Mouse (Mus musculus): ENCODE data around the gene Olfr31.

The Olfr31 gene

DNA sequence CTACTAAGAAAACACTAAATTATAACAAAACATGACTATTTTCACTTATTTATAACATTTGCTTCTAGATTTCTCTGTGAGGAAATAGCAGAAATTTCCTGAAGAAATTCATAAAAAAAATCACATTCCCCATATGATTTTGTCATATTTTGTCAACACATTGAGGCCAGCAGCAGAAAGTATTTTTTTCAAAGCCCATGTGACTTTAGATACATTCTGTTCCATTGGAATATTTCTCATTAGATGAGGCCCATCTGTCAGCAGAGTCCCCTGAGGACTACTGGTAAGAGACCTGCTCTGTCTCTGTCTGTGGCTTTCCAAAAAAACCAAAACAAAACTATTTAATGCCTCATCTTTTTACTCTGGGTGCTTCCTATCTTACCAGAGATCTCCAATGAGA lies at the start of gene Olfr31:
TSS of gene Olfr31 (plus strand) at position 301 of the 400 bp plus-strand sequence.
- DNase-seq (ENCODE audit: low read depth), result no peak

DNA sequence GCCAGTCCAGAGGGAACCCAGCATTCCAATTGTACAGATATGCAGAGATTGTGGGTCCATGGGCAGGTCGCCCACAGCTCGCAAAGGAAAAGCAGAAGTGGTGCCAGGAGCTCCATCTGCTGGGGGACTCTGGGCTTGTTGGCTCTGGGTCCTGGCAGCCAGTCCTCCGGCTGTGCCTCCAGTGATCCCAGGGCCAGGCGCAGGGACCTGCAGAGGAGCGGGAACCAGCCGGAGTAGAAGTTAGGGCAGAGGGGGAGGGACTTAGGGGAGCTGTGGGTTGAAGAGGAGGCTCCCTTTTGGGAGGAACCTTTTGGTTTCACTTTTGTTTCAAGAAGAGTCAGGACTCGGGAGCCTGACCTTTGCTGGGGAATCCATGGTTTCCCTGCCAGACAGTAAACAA lies 28.2 kb upstream of the Olfr31 start:
- peak; percentile 62 for DNase-seq (ENCODE audit: low read depth)

DNA sequence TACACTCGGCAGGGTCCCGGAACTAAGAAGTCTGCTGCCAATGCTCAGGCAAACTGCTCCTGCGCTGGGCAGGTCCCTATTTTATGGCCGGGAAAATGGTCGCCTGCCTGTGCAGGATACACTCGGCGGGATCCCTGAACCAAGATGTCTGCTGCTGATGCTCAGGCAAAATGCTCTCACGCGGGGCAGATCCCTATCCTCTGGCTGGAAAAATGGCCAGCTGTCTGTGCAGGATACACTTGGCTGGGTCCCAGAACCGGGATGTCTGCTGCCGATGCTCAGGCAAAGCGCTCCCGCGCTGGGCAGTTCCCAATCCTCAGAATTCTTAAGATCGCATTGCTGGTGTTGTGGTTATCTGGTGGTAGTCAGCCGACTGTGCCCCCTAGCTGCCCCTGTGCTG lies 13.7 kb upstream of the Olfr31 start:
- DNase-seq (ENCODE audit: low read depth), result no peak

DNA sequence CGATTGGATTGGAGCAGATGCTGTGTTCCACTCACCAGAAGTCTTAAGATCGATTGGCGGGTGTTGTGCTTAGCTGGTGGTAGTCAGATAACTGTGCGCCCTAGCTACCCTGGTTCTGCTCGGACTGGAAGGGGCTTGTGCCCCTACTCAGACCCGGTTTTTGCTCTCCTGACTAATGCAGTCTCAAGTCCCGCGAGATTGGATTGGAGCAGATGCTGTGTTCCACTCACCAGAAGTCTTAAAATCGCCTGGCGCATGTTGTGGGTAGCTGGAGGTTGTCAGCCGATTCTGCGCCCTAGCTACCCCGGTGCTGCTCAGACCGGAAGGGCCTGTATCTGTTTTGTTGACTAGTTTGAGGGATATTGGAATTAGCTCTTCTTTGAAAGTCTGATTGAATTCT lies 13.2 kb upstream of the Olfr31 start:
- no peak for DNase-seq (ENCODE audit: low read depth)

DNA sequence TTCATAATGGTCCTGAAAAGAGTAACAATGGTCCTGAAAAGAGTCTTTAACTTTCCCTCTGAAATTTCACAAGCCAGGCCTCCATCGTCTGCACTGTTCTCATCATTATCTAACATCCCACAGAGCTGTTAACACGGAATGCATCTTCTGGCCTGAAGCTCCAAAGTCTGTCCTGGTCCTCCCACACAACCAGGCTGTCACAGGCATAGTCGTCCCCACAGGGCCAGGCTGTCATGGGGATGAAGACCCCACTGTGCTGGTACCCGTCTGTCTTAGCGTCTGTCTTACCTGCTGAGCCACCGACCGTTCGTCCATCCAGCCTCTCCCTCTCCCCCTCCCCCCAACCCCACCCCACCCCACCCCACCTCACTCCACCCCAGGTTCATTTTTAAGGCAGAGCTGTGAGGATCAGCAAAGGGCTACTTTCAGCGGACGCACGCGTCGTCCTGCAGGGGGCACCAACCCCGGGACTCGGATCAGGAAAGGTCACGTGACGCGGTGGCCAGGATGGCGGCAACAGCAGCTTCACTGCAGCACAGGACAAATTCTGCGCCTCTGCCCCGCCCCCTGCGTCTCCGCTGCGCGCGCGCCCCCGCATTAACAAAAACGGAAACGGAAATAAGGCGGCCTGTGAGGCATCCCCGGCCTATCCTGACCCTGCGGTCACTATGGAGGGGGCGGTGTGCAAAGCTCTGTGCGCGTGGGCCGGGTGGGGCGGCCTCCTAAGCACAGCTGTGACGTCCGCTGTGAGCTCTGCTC lies 22.7 kb downstream of the Olfr31 start:
- peak; percentile 97 for DNase-seq (ENCODE audit: low read depth)

DNA sequence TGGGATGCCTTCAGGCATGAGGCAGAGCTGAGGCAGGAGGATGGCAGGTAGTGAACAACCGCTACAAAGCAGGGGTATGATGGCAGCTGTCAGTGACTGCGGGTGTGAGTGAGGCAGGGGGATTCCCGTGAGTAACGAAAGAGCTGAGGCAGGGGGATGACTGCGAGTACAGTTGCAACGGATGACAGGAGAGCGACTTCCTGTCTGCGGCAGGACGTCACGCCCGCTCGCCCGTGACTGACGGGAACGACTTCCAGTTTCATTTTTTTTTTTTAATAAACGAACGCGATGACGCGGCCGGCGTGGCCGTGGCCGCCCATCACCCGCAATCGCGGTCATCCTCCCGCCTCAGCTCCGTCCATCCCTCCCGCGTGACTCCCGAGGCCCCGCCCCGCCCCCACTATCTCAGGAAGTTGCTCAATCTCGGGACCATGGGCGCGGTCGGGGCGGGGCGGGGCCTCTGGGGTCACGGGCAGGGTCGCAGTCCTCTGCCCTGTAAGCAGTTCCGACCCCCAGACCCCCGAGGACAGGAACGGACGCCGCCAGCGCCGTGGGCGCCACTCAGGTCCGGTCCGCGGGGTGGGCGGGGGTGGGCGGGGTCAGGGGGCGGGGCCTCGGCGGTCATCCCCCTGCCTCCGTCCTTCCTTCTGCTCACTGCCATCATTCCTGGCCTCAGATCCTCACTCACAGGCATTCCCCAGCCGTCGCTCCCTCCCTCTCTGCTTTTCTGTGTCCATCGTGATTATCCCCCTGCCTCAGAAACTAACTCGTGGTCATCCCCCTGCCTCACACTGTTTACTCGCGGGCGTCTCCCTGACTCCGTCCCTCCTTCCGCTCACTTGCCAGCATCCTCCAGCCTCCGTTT lies 23.6 kb downstream of the Olfr31 start, which contains the start of gene Il3ra:
TSS of gene Il3ra (plus strand) at position 328 of the 865 bp plus-strand sequence.
- peak; percentile 92 for DNase-seq (ENCODE audit: low read depth)

DNA sequence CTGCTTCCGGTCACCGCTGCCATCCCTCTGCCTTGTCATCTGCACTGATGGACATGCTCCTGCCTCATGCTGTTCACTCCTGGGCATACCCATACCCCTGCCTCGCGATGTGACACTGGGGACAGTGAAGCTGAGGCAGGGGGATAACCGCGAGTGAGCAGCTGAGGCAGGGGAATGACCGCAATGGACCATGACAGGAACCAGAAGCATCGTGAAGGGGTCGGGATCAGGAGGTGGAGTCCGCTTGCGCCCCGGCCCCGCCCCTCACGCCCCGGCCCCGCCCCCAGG lies 24.1 kb downstream of the Olfr31 start:
- no peak for DNase-seq (ENCODE audit: low read depth)

DNA sequence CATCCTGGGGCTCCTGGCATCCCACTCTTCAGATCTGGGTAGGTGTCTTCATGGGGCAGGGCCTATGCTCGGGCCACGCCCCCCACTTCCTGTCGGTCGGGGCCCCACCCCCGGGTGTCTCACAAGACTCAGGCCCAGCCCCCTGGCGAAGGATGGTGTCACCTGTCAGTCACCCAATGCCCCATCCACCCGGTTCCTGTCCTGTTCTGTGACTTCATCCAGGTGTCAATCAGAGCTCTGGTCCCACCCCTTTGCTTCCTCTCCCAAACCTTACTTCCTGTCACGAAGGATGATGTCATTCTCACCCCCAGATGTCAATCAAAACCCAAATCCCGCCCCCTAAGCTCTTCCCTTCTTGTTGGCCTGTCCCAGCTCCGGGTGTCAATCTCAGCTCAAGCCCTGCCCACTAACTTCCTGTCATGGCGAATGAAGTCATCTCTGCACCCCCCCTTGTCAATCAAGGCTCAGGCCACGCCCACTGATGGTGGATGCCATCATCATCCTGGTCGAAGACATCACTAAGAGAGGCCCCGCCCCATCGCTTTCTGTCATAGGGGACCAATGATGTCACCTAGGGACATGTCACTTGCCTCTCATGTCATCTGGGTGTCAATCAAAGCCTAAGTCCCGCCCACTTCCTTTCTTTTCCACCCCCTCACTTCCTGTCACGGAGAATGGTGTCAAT lies 24.7 kb downstream of the Olfr31 start:
- DNase-seq (ENCODE audit: low read depth), result peak; percentile 85

DNA sequence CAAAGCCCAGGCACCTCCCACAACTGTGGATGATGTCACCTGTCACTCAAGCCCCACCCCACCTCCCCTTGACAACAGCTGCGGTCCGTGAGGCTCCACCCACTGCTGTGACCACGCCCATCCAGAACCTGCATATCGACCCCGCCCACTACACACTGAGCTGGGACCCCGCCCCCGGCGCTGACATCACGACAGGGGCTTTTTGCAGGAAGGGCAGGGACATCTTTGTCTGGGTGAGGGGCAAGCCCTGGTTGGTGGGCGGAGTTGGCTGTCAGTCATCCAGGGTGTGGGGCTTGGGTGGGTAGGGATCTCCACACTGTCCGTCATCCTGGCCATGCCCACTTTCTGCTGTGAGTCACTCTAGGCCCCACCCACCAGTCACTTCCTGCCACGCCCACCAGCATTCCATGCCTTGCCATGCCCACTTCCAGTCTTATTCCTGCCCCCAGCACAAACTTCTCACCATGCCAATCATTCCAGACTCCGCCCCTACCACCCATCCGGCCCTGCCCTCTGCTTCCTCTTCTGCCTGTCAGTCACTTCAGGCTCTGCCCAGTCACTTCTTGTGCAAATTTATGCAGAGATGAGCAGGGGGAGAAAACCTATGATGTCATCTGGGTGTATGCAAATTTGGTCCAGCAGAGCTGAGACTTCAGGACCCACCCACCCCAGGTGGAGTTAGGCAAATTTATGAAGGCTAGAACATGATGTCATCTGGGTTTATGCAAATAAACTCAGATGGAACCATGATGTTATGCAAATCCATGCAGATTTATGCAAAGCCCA lies 25.4 kb downstream of the Olfr31 start:
- DNase-seq (ENCODE audit: low read depth), result peak; percentile 78

DNA sequence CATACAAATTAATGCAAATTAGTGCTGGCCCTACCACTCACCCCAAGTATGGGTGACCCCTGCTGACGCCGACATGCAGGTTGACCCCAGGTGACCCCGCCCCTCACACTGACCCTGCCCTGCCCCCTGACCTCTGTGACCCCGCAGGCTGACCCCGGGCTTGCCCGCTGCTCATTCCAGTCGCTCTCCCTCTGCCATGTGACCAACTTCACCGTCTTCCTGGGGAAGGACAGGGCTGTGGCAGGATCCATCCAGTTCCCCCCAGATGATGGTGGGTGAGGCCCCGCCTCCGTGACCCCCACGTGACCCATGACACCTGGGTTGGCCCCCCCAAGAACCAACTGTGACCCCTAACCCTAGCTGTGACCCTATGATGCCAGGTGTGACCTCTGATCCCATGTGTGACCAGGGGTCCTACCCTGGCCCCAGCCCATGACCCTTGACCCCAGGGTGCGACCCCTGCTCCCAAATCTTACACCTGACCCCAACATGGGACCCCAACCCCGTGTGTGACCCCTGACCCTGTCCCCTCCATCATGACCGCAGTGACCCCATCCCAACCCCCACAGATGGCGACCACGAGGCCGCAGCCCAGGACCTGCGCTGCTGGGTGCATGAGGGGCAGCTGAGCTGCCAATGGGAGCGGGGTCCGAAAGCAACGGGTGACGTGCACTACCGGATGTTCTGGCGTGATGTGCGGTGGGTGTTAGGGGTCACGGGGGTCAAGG lies 26.2 kb downstream of the Olfr31 start:
- peak; percentile 32 for DNase-seq (ENCODE audit: low read depth)

DNA sequence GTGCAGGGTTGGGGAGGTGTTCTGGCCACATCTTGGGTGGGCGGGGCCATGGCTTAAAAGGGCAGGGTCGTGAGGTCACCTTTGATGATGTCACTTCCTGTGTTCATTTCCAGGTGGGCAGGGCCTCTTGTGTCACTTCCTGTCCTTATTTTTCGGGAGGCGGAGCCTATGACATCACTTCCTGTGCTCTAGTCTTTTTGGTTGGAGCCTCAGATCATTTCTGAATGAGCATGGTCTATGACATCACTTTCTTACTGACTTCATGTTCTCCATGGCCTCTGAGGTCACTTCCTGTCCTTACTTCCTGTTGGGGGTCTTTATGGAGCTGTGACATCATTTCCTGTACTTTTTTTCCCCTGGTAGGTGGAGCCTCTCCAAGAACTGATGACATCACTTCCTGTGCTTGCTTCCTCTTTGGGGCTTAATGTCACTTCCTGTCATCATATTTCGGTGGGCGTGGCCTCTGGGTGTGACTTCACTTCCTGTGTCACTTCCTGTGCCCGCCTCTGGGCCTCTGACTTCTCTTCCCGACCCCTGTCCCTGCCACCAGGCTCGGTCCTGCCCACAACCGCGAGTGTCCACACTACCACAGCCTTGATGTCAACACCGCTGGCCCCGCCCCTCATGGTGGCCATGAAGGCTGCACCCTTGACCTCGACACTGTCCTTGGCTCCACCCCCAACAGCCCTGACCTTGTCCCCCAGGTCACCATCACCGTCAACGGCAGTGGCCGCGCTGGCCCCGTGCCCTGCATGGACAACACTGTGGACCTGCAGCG lies 27.0 kb downstream of the Olfr31 start:
- DNase-seq (ENCODE audit: low read depth), result peak; percentile 83

DNA sequence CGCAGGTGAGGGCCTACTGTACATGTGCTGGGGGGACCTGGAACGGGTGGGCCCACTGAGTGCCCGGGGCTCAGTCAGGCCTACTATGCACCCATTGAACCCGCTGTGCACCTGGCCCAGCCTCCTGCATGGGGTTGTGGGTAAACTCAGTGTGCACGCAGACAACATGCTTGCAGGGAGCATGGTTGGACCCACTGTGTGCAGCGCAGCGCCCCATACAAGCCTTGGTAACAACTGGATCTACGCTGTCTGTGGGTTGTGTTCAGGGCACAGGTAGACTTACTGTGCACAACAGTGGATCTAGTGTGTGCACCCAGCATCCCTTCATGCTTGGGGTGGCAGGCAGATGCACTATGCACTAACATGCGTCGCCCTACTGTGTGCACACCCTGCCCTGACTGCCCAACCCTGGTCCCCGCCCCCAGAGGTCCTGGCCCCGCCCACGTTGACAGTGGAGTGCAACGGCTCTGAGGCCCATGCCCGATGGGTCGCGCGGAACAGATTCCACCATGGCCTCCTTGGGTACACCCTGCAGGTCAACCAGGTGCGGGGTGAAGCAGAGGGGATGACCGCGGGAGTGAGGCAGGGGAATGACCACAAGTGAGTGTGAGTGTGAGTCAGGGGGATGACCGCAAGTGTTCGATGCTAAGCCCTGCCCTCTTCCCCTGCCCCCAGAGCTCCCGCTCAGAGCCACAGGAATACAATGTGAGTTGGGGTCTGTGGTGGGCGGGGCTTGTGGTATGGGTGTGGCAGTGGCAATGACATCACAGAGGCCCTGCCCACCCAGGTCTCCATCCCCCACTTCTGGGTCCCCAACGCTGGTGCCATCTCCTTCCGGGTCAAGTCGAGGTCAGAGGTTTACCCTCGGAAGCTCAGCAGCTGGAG lies 27.9 kb downstream of the Olfr31 start:
- peak; percentile 44 for DNase-seq (ENCODE audit: low read depth)

DNA sequence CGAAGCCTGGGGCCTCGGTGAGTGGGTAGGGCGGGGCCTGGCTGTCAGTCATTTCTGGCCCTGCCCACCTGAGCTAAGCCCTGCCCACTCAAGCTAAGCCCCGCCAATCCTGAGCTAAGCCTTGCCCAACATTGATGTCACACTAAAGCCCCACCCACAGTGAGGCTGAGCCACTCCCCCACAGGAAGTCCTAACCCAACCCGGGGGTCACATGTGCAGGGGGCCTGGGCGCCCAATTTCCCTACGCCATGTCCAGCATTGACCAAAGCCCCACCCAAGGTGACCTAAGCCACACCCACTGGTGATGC lies 28.5 kb downstream of the Olfr31 start:
- no peak for DNase-seq (ENCODE audit: low read depth)

DNA sequence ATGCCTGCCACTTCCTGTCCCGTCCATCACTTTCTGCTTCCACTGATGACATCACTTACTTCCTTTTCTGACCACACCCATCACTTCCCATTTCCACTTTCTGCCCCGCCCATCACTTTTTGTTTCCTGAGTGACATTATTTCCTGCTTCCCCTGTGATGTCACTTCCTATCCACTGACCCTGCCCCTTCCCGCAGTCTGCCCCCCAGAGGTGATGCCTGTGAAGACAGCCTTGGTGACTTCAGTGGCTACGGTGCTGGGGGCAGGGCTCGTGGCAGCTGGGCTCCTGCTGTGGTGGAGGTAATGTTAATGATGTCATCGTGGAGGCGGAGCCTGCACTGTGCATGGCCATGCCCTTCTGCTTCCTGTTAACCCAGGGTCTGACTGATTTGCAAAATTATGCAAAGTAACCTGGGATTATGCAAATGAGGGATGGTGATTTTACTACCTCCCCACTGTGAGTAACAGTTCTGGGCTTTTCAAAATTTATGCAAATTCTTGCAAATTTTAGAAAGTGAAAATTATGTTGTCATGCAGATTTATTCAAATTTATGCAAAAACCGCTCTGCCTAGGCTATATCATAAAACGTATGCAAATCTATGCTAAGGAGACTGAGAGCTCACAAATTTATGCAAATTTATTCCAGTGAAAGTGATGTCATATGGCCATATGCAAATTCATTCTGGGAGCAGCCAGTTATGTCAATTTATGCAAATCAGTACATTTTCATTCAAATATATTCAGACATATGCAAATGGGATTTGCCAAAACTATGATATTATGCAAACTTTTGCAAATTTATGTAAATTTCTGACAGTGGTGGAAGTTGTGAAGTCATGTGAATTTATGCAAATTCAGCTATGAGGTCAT lies 29.3 kb downstream of the Olfr31 start:
- DNase-seq (ENCODE audit: low read depth), result peak; percentile 63

DNA sequence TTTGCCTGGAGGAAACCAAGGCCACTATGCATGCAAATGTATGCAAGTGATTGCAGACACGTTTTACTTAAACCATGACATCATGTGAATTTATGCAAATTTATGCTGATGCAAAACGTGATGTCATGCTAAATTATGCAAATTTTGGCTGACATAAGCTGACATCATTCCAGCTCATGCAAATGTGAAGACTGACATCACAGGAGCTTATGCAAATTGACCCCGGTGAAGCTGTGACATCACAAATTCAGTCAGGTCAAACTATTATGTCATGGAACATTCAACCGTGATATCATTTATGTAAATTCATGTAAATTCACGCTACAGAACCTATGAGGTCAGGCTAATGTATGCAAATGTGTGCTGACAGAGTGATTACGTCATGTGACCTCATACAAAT lies 30.0 kb downstream of the Olfr31 start:
- peak; percentile 57 for DNase-seq (ENCODE audit: low read depth)

DNA sequence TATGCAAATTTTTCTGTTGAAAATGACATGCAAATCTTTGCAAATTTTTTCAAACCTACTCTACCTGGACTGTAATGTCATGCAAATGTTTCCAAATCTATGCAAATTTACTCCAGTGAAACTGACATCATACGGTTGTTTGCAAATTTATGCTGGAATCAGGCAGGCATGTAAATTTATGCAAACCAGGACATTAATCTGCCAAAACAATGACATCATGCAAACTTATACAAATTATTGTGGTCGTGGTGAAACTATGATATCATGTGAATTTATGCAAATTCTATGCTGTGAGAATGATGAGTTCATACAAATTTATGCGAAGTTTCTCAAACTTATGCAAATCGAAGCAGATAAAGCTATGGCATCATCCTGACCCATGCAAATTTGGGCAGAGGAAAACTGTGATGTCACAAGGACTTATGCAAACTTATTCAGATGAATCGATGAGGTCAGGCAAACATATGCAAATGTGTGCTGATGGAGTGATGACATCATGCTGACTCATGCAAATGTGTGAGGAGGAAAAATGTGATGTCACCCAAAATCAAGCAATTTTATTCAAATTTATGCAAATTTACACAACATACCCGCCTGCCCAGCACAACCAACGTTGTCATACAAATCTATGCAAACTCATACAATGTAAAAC lies 30.6 kb downstream of the Olfr31 start:
- peak; percentile 39 for DNase-seq (ENCODE audit: low read depth)

DNA sequence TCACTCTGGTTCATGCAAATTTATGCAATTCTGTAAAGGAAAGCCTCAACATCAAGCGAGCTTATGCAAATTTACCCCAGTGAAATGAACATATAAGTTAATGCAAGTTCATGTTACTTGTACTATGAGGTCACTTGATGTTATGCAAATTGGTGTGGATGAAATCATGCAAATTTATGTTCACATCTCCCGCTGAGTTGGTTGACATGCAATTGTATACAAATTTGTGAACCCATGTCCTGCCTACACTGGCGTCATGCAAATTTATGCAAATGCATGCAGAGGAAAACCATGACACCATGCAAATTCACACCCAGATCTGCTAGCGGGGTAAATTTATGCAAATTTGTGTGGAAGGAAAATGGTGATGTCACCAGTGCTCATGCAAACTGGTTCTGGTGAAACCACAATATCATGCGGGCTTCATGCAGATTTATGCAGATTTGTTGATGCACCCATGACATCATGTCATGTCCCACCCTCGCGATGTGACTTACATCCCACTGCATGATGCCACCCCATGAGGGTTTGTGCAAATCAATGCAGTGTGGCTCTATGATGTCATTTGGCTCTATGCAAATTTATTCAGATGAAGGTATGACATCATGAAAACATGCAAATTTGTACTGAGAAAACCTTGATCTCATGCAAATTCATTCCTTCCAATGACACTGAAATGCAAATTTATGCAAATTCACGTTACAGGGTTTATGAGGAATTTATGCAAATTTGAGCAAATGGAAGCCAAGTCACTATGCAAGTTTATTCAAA lies 31.3 kb downstream of the Olfr31 start:
- peak; percentile 33 for DNase-seq (ENCODE audit: low read depth)

All from naive thymus-derived CD4-positive, alpha-beta T cell, adult 2 months (primary cell).